Mouse (Mus musculus) myocyte (in vitro differentiated cells): Measurements from ENCODE around the gene Stxbp1.

Experiments
- E2F4 ChIP-seq: IDR thresholded peaks from one replicate; pipeline ENCODE4 v1.6.1; 2011; ENCODE audit warnings: mild to moderate bottlenecking, control low read depth, moderate library complexity; ENCODE audit not compliant: insufficient read depth
- MAX ChIP-seq: IDR thresholded peaks from one replicate; pipeline ENCODE4 v1.6.1; 2011; ENCODE audit warnings: low read depth, mild to moderate bottlenecking, control low read depth
- MYOD1 ChIP-seq, 3 experiments: IDR thresholded peaks; one replicate each; pipeline ENCODE4 v1.6.1; 2011; ENCODE audit warnings: control low read depth in 2 of 3, low read depth in 2 of 3, mild to moderate bottlenecking in 2 of 3, moderate library complexity in 1 of 3; ENCODE audit not compliant: insufficient read length in 2 of 3, control insufficient read depth in 1 of 3
- MYOG ChIP-seq, 3 experiments: IDR thresholded peaks; one replicate each; pipeline ENCODE4 v1.6.1; 2011; ENCODE audit warnings: control low read depth in 2 of 3, low read depth in 2 of 3, mild to moderate bottlenecking in 2 of 3; ENCODE audit not compliant: insufficient read length in 2 of 3, control insufficient read depth in 1 of 3, insufficient read depth in 1 of 3
- POLR2A ChIP-seq: IDR thresholded peaks from one replicate; pipeline ENCODE4 v1.6.1; 2011; ENCODE audit warnings: low read depth, mild to moderate bottlenecking, control low read depth, moderate library complexity; ENCODE audit not compliant: insufficient read length
- POLR2AphosphoS2 ChIP-seq: IDR thresholded peaks from one replicate; pipeline ENCODE4 v1.6.1; 2011; ENCODE audit warnings: low read depth, control low read depth; ENCODE audit not compliant: insufficient read length
- SRF ChIP-seq: IDR thresholded peaks from one replicate; pipeline ENCODE4 v1.6.1; 2011; ENCODE audit warnings: low read depth; ENCODE audit not compliant: control insufficient read depth, insufficient read length
- TCF12 ChIP-seq: IDR thresholded peaks from one replicate; pipeline ENCODE4 v1.6.1; 2011; ENCODE audit warnings: mild to moderate bottlenecking, control low read depth; ENCODE audit not compliant: poor library complexity, insufficient read depth, severe bottlenecking
- TCF3 ChIP-seq: IDR thresholded peaks from one replicate; pipeline ENCODE4 v1.6.1; 2011; ENCODE audit warnings: low read depth, control low read depth; ENCODE audit not compliant: insufficient read length
- USF1 ChIP-seq: IDR thresholded peaks from one replicate; pipeline ENCODE4 v1.6.1; 2011; ENCODE audit warnings: low read depth, mild to moderate bottlenecking, control low read depth, moderate library complexity

- TF ChIP-seq POLR2A (no peak), POLR2AphosphoS2 (no peak), TCF12 (no peak), MAX (no peak), SRF (no peak), MYOG (IDR thresholded peaks at IDR 0.05; ENCODE audit: control insufficient read depth in 1 of 3, insufficient read depth in 1 of 3, insufficient read length in 2 of 3, low read depth in 2 of 3) (no peak), MYOD1 (IDR thresholded peaks at IDR 0.05; ENCODE audit: control insufficient read depth in 1 of 3, insufficient read length in 2 of 3, low read depth in 2 of 3) (no peak), TCF3 (no peak), USF1 (no peak), E2F4 (no peak)
Measured at GRCm38 (mm10) chr2:32822643-32823042, 24.4 kb downstream of the Stxbp1 start.
